Mouse (Mus musculus) forebrain, postnatal 0 days (tissue): ENCODE measurements around the gene Gm45716. TPM values are rescaled to one million over a fixed set of nuclear protein-coding genes. Genes with fewer than 3 reads are reported as not detected.

ENCODE experiments used
- ATAC-seq: fragments of 200-750 bp; cut with Nextera tagmentation; 2 replicates; pipeline ENCODE4 v1.8.0; 2017; ENCODE audit warnings: mild to moderate bottlenecking, moderate library complexity
- DNase-seq: peaks from one replicate; pipeline ENCODE4 v3.0.0-alpha.2; 2015
- H3K27ac ChIP-seq: fragments of 300-500 bp; sonication (generic); 2 replicates; pipeline ENCODE4 v1.5.1; 2014; ENCODE audit warnings: low read depth, mild to moderate bottlenecking, antibody characterized with exemption, low read length, moderate library complexity, mixed read lengths
- H3K27me3 ChIP-seq: fragments of 300-500 bp; sonication (generic); 2 replicates; pipeline ENCODE4 v1.6.1; 2014; ENCODE audit warnings: mild to moderate bottlenecking, low read length, mixed read lengths; ENCODE audit not compliant: insufficient read depth
- H3K36me3 ChIP-seq: fragments of 300-500 bp; sonication (generic); 2 replicates; pipeline ENCODE4 v1.6.1; 2014; ENCODE audit warnings: mild to moderate bottlenecking, moderate library complexity; ENCODE audit not compliant: insufficient read depth
- H3K4me1 ChIP-seq: fragments of 300-500 bp; sonication (generic); 2 replicates; pipeline ENCODE4 v1.6.1; 2014; ENCODE audit warnings: antibody characterized with exemption; ENCODE audit not compliant: insufficient read depth
- H3K4me2 ChIP-seq: fragments of 300-500 bp; sonication (generic); 2 replicates; pipeline ENCODE4 v1.6.1; 2014; ENCODE audit warnings: low read depth, mild to moderate bottlenecking, moderate library complexity
- H3K4me3 ChIP-seq: fragments of 300-500 bp; sonication (generic); 2 replicates; pipeline ENCODE4 v1.5.1; 2014; ENCODE audit warnings: low read depth, low read length, mixed read lengths
- H3K9ac ChIP-seq: fragments of 300-500 bp; sonication (generic); 2 replicates; pipeline ENCODE4 v1.6.1; 2014; ENCODE audit warnings: mild to moderate bottlenecking
- H3K9me3 ChIP-seq: fragments of 300-500 bp; sonication (generic); 2 replicates; pipeline ENCODE4 v1.6.1; 2016; ENCODE audit warnings: low read length
- CTCF ChIP-seq: sonication (generic); IDR thresholded peaks from 2 replicates; pipeline ENCODE4 v1.5.1; 2016; ENCODE audit warnings: antibody characterized with exemption, control low read depth, low read depth
- WGBS: fragments of 180-500 bp; shearing (Covaris S2); extraction: QIAGEN DNeasy Blood & Tissue Kit; methylation state at CpG from one replicate; pipeline ENCODE4 v1.1.7; 2014; 5-methylcytosine and 5-hydroxymethylcytosine counted together
- polyA plus RNA-seq: library from polyadenylated mRNA; unstranded; fragments of >200 nt; fragmentation: Nextera tagmentation; extraction: Ambion mirVana; gene quantifications from 2 replicates; pipeline ENCODE4 v1.2.1, GENCODE M21; 2015
- total RNA-seq: library from RNA; depleted of rRNA; stranded (reverse); fragments of >200 nt; gene quantifications from 2 replicates; pipeline ENCODE4 v1.2.3, GENCODE M21; 2014

The Gm45716 gene
- total and polyA plus RNA-seq, 2 experiments from 2014 or later: 12.0 to 24.7 TPM

GRCm38 (mm10) chr11:90283159-90283558 is 95.7 kb downstream of the Gm45716 start:
- TF ChIP-seq CTCF: no peak
- 80% methylated on average over 4 of the region's 4 CpGs for WGBS
- H3K27me3 ChIP-seq: no peaks in the 10 kb centered on the region
- H3K4me2 ChIP-seq: no peak overlapping the region
- no peak overlapping the region for H3K9ac ChIP-seq
- no peaks in the 10 kb centered on the region for H3K4me1 ChIP-seq
- no peak for ATAC-seq
- DNase-seq: no peak
- no peaks in the 10 kb centered on the region for H3K36me3 ChIP-seq
- H3K27ac ChIP-seq: no peak overlapping the region
- H3K9me3 ChIP-seq: no peaks in the 10 kb centered on the region
- no peak overlapping the region for H3K4me3 ChIP-seq

- Histone ChIP-seq H3K4me2 (no peak overlapping the region), H3K36me3 (no peaks in the 10 kb centered on the region), H3K9ac (no peak overlapping the region), H3K4me1 (no peaks in the 10 kb centered on the region), H3K27ac (no peak overlapping the region), H3K9me3 (no peaks in the 10 kb centered on the region), H3K27me3 (no peaks in the 10 kb centered on the region), H3K4me3 (no peak overlapping the region)
- TF ChIP-seq CTCF: no peak
- ATAC-seq: no peak
- 73% methylated on average over 6 of the region's 6 CpGs for WGBS
- DNase-seq: no peak
Observed at GRCm38 (mm10) chr11:90283601-90284000, 96.1 kb downstream of the Gm45716 start.

GRCm38 (mm10) chr11:90284079-90284478 is 96.6 kb downstream of the Gm45716 start:
- Histone ChIP-seq H3K36me3 (no peaks in the 10 kb centered on the region), H3K4me2 (no peak overlapping the region), H3K27me3 (no peaks in the 10 kb centered on the region), H3K9me3 (no peaks in the 10 kb centered on the region), H3K4me1 (no peaks in the 10 kb centered on the region), H3K4me3 (no peak overlapping the region), H3K27ac (no peak overlapping the region), H3K9ac (no peak overlapping the region)
- 84% methylated on average over 2 of the region's 2 CpGs for WGBS
- ATAC-seq: no peak
- DNase-seq: no peak
- TF ChIP-seq CTCF: no peak

- Histone ChIP-seq H3K9me3 (no peaks in the 10 kb centered on the region), H3K9ac (no peak overlapping the region), H3K4me2 (no peak overlapping the region), H3K36me3 (no peaks in the 10 kb centered on the region), H3K4me1 (no peaks in the 10 kb centered on the region), H3K4me3 (no peak overlapping the region), H3K27ac (no peak overlapping the region), H3K27me3 (no peaks in the 10 kb centered on the region)
- no peak for TF ChIP-seq CTCF
- DNase-seq (no peak), ATAC-seq (no peak)
- WGBS: 70% methylated on average over 4 of the region's 4 CpGs
Observed at GRCm38 (mm10) chr11:90284623-90285022, 97.1 kb downstream of the Gm45716 start.

GRCm38 (mm10) chr11:90286550-90287154 is 99.2 kb downstream of the Gm45716 start:
- no peak for TF ChIP-seq CTCF
- Histone ChIP-seq H3K4me1 (no peaks in the 10 kb centered on the region), H3K9ac (no peak overlapping the region), H3K4me2 (no peak overlapping the region), H3K27ac (no peak overlapping the region), H3K27me3 (no peaks in the 10 kb centered on the region), H3K9me3 (no peaks in the 10 kb centered on the region), H3K36me3 (no peaks in the 10 kb centered on the region), H3K4me3 (no peak overlapping the region)
- ATAC-seq: no peak
- 86% methylated on average over 6 of the region's 6 CpGs for WGBS
- no peak for DNase-seq

- no peak for ATAC-seq
Observed at GRCm38 (mm10) chr11:90291156-90291555, 103.7 kb downstream of the Gm45716 start.

GRCm38 (mm10) chr11:90292766-90293165 is 105.3 kb downstream of the Gm45716 start:
- Histone ChIP-seq H3K36me3 (no peaks in the 10 kb centered on the region), H3K27ac (no peak overlapping the region), H3K9ac (no peak overlapping the region), H3K4me3 (no peak overlapping the region), H3K27me3 (no peaks in the 10 kb centered on the region), H3K9me3 (no peaks in the 10 kb centered on the region), H3K4me2 (no peak overlapping the region), H3K4me1 (no peaks in the 10 kb centered on the region)
- DNase-seq (no peak), ATAC-seq (no peak)
- TF ChIP-seq CTCF: no peak

More at GRCm38 (mm10) chr11:90291156-90291555, 103.7 kb downstream of the Gm45716 start:
- no peaks in the 10 kb centered on the region for H3K27me3 ChIP-seq
- H3K36me3 ChIP-seq: no peaks in the 10 kb centered on the region
- TF ChIP-seq CTCF: no peak
- WGBS: 78% methylated on average over 4 of the region's 4 CpGs
- H3K27ac ChIP-seq: no peak overlapping the region
- no peak overlapping the region for H3K4me3 ChIP-seq
- H3K4me2 ChIP-seq: no peak overlapping the region
- H3K9me3 ChIP-seq: no peaks in the 10 kb centered on the region
- DNase-seq: no peak
- H3K4me1 ChIP-seq: no peaks in the 10 kb centered on the region
- no peak overlapping the region for H3K9ac ChIP-seq
